Mouse (Mus musculus): ENCODE measurements around the gene Icosl. TPM values are rescaled to one million over a fixed set of nuclear protein-coding genes. Genes with fewer than 3 reads are reported as not detected.
"Not testable (repeated sequence)": the region's sequence is repeated elsewhere in the genome, so short reads cannot be mapped to it uniquely, and the experiment has no call there.

Gene Icosl
- total RNA-seq, 1 experiment from 2014 or later: 134 TPM

- ATAC-seq (ENCODE audit: extremely low read depth, insufficient number of reproducible peaks, low FRiP score, poor library complexity, severe bottlenecking): peak; percentile 22; the same call in 1 of the 2 replicates
These were observed 1.9 kb upstream of the Icosl start for GRCm38 (mm10) chr10:78067226-78067625.

- ATAC-seq (ENCODE audit: extremely low read depth, insufficient number of reproducible peaks, low FRiP score, poor library complexity, severe bottlenecking): no peak
These were observed 561 bp upstream of the Icosl start for GRCm38 (mm10) chr10:78068541-78068940.

- no peak for ATAC-seq (ENCODE audit: extremely low read depth, insufficient number of reproducible peaks, low FRiP score, poor library complexity, severe bottlenecking)
These were observed 5.0 kb downstream of the Icosl start for GRCm38 (mm10) chr10:78074151-78074550.

GRCm38 (mm10) chr10:78074977-78075376 is 5.9 kb downstream of the Icosl start:
- ATAC-seq (ENCODE audit: extremely low read depth, insufficient number of reproducible peaks, low FRiP score, poor library complexity, severe bottlenecking): no peak

GRCm38 (mm10) chr10:78077862-78078261 is 8.8 kb downstream of the Icosl start:
- no peak for ATAC-seq (ENCODE audit: extremely low read depth, insufficient number of reproducible peaks, low FRiP score, poor library complexity, severe bottlenecking)

GRCm38 (mm10) chr10:78078276-78078675 is 9.2 kb downstream of the Icosl start:
- no peak for ATAC-seq (ENCODE audit: extremely low read depth, insufficient number of reproducible peaks, low FRiP score, poor library complexity, severe bottlenecking)

- no peak for ATAC-seq (ENCODE audit: extremely low read depth, insufficient number of reproducible peaks, low FRiP score, poor library complexity, severe bottlenecking)
These were observed 11.0 kb downstream of the Icosl start for GRCm38 (mm10) chr10:78079955-78080591.

- ATAC-seq (ENCODE audit: extremely low read depth, insufficient number of reproducible peaks, low FRiP score, poor library complexity, severe bottlenecking): no peak
These were observed 15.0 kb downstream of the Icosl start for GRCm38 (mm10) chr10:78084073-78084472.

- ATAC-seq (ENCODE audit: extremely low read depth, insufficient number of reproducible peaks, low FRiP score, poor library complexity, severe bottlenecking): no peak
These were observed 16.6 kb downstream of the Icosl start for GRCm38 (mm10) chr10:78085711-78086110.

GRCm38 (mm10) chr10:78086444-78087061 is 17.5 kb downstream of the Icosl start:
- ATAC-seq (ENCODE audit: extremely low read depth, insufficient number of reproducible peaks, low FRiP score, poor library complexity, severe bottlenecking): peak; percentile 52

GRCm38 (mm10) chr10:78087101-78087511 is 18.0 kb downstream of the Icosl start:
- ATAC-seq (ENCODE audit: extremely low read depth, insufficient number of reproducible peaks, low FRiP score, poor library complexity, severe bottlenecking): peak; percentile 76

- ATAC-seq (ENCODE audit: extremely low read depth, insufficient number of reproducible peaks, low FRiP score, poor library complexity, severe bottlenecking): peak; percentile 8; the same call in 1 of the 2 replicates
These were observed 21.1 kb downstream of the Icosl start for GRCm38 (mm10) chr10:78090246-78090645.

- ATAC-seq (ENCODE audit: extremely low read depth, insufficient number of reproducible peaks, low FRiP score, poor library complexity, severe bottlenecking): no peak
These were observed 21.8 kb downstream of the Icosl start for GRCm38 (mm10) chr10:78090706-78091491.

GRCm38 (mm10) chr10:78091865-78092724 is 23.0 kb downstream of the Icosl start:
- peak; percentile 7; the same call in 1 of the 2 replicates for ATAC-seq (ENCODE audit: extremely low read depth, insufficient number of reproducible peaks, low FRiP score, poor library complexity, severe bottlenecking)

GRCm38 (mm10) chr10:78092725-78093029 is 23.6 kb downstream of the Icosl start:
- ATAC-seq (ENCODE audit: extremely low read depth, insufficient number of reproducible peaks, low FRiP score, poor library complexity, severe bottlenecking): peak; percentile 88

- ATAC-seq (ENCODE audit: extremely low read depth, insufficient number of reproducible peaks, low FRiP score, poor library complexity, severe bottlenecking): no peak
These were observed 26.1 kb downstream of the Icosl start for GRCm38 (mm10) chr10:78095221-78095620.

GRCm38 (mm10) chr10:78095954-78096931 is 27.1 kb downstream of the Icosl start:
- ATAC-seq (ENCODE audit: extremely low read depth, insufficient number of reproducible peaks, low FRiP score, poor library complexity, severe bottlenecking): no peak

- not testable (repeated sequence) for ATAC-seq (ENCODE audit: extremely low read depth, insufficient number of reproducible peaks, low FRiP score, poor library complexity, severe bottlenecking)
These were observed 30.8 kb downstream of the Icosl start for GRCm38 (mm10) chr10:78099860-78100259.
